Mouse (Mus musculus) stomach, postnatal 0 days (tissue): ENCODE data around the gene Cdca5.

Experiments
- CTCF ChIP-seq: IDR thresholded peaks from 2 replicates; pipeline ENCODE4 v1.5.1; 2016; ENCODE audit warnings: antibody characterized with exemption, low read depth, mild to moderate bottlenecking, moderate library complexity
- EP300 ChIP-seq: optimal IDR thresholded peaks from 2 replicates; pipeline ENCODE3; 2016; ENCODE audit warnings: antibody characterized with exemption

DNA sequence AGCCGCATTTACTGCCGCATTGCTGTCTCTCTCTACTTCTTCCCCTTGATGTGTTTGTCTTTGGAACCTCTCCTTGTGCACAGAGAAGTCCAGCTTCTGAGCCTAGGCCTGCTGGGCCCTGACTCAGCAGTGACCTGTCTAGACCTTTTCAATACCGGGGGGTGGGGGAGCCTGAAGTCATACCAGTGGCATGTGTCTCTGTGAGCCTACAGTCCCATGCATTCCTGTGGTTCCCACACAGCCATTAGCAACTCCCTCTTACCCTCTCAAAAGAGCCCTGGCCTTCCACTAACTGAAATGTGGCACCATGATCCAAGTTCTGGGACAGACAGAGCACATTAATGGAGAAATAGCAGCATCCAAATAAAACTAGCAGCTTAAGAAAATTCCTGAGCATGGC, 51.6 kb downstream of the Cdca5 start:
- TF ChIP-seq CTCF, result no peak
- no peak for TF ChIP-seq EP300
